Comparison of ENCODE assay signal across 15 mouse cellular contexts in the genomic region with DNA sequence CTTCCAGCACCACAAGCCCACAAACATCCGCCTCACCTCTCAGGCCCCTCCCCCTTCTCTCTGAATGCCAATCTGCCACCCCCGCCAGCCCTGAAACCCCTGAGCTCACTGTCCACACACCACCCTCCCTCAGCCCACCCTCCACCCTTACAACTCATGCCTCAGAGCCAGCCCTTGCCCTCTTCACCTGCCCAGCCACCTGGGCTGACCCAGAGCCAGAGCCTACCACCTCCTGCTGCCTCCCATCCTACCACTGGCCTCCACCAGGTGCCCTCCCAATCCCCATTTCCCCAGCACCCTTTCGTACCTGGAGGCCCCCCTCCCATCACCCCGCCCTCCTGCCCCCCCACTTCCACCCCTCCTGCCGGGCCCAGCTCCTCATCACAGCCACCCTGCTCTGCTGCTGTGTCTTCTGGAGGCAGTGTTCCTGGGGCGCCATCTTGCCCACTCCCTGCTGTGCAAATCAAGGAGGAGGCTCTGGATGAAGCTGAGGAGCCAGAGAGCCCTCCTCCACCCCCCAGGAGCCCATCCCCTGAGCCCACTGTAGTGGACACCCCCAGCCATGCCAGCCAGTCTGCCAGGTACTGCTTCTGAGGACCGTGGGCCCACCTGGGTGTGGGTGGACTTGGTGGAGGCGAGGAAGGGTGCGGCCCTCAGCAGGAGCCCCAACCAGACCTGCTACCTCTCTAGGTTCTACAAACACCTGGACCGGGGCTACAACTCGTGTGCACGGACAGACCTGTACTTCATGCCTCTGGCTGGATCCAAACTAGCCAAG. TPM values are rescaled to one million over a fixed set of nuclear protein-coding genes. Genes with fewer than 3 reads are reported as not detected.
A peak's percentile ranks its signal among the peaks of the same experiment; 100 is the strongest.
DNase-seq lines count a peak whose midpoint lies in the region; ATAC-seq and TF ChIP-seq lines count a peak whose summit lies in the region.
"Had no signal": no experiment of that assay in that cellular context is flagged by ENCODE, and none has a peak within 500 bp of the region (broad histone marks: within the 10 kb centered on the region; RNA-seq: fewer than 3 reads in every experiment).

No protein-coding gene starts in this region.

- no peak for TF ChIP-seq CTCF in left cerebral cortex, adult 2 months (IDR thresholded peaks at IDR 0.05)

- no peaks in the 10 kb centered on the region for H3K27me3 ChIP-seq in hindbrain, embryonic 13.5 days
- no peaks in the 10 kb centered on the region for H3K27me3 ChIP-seq in neural tube, embryonic 15.5 days (replicated peaks)
- H3K27me3 ChIP-seq: limb, embryonic 13.5 days had no signal

- peak overlapping the region; percentile 0; the same call in 1 of the 2 replicates for H3K27ac ChIP-seq in left cerebral cortex, adult 2 months
- H3K27ac ChIP-seq in hindbrain, embryonic 13.5 days, result peak overlapping the region; percentile 48
- H3K27ac ChIP-seq in neural tube, embryonic 15.5 days (replicated peaks), result peak overlapping the region; percentile 71
- H3K27ac ChIP-seq: limb, embryonic 13.5 days had no signal

- no peak overlapping the region for H3K4me3 ChIP-seq in left cerebral cortex, adult 2 months
- no peak overlapping the region for H3K4me3 ChIP-seq in hindbrain, embryonic 13.5 days
- H3K4me3 ChIP-seq in neural tube, embryonic 15.5 days (replicated peaks), result no peak overlapping the region
- H3K4me3 ChIP-seq: erythroblast, embryonic 14.5 days; limb, embryonic 13.5 days had no signal

- H3K9me3 ChIP-seq in hindbrain, embryonic 13.5 days, result no peaks in the 10 kb centered on the region
- H3K9me3 ChIP-seq in neural tube, embryonic 15.5 days (replicated peaks), result no peaks in the 10 kb centered on the region
- H3K9me3 ChIP-seq: limb, embryonic 13.5 days had no signal

- H3K4me2 ChIP-seq in hindbrain, embryonic 13.5 days, result no peak overlapping the region
- no peak overlapping the region for H3K4me2 ChIP-seq in neural tube, embryonic 15.5 days
- H3K4me2 ChIP-seq: limb, embryonic 13.5 days had no signal

- ATAC-seq in hindbrain, embryonic 13.5 days (ENCODE audit: low FRiP score), result no peak
- 0 out of 2 replicates have a peak, but pooled peaks have one; percentile 25 for ATAC-seq in neural tube, embryonic 15.5 days (ENCODE audit: low FRiP score)

- H3K4me1 ChIP-seq in hindbrain, embryonic 13.5 days (replicated peaks), result no peaks in the 10 kb centered on the region; the same call in 1 of the 2 replicates
- H3K4me1 ChIP-seq in neural tube, embryonic 15.5 days, result peaks cover 18% of the 10 kb centered on the region
- H3K4me1 ChIP-seq: limb, embryonic 13.5 days had no signal

- intact Hi-C loops in left cerebral cortex, adult 2 months (cut with DNase I), result loop anchor here (5.0 kb wide), 1 partner anchor 268 kb away; no protein-coding TSS in a partner anchor

- 90% methylated on average over 12 of the region's 12 CpGs for whole genome bisulfite sequencing in hindbrain, embryonic 13.5 days
- WGBS in neural tube, embryonic 15.5 days, result 88% methylated on average over 12 of the region's 12 CpGs

- peaks cover 95% of the 10 kb centered on the region for H3K36me3 ChIP-seq in hindbrain, embryonic 13.5 days
- H3K36me3 ChIP-seq in neural tube, embryonic 15.5 days, result peaks cover 91% of the 10 kb centered on the region

- no peak overlapping the region for H3K9ac ChIP-seq in hindbrain, embryonic 13.5 days
- no peak overlapping the region for H3K9ac ChIP-seq in neural tube, embryonic 15.5 days (replicated peaks)
- H3K9ac ChIP-seq: limb, embryonic 13.5 days had no signal

- DNase-seq in heart, adult 11 months, result peak; percentile 92
- DNase-seq in heart, adult 8-10 months (ENCODE audit: low spot score), result no peak
- no peak for DNase-seq in left cerebral cortex, adult 2 months (ENCODE audit: extremely low spot score in 1 of 2, low spot score in 2 of 2)
- no peak for DNase-seq in left cerebral cortex, adult 18-20 months (ENCODE audit: low spot score in 2 of 2)
- no peak for DNase-seq in adipocyte (ENCODE audit: low spot score)
- no peak for DNase-seq in right cerebral cortex, postnatal 25 days
- DNase-seq: cerebellum, adult 9-10 months; lung, adult 2 months had no signal

RNA-seq across cellular contexts. Expression of gene Slc45a1, which starts 36.5 kb away (rescaled TPM):
- not detected for total RNA-seq in heart, adult 8-10 months (2022)
- 10 to 100 TPM; 44.4 to 49.0 TPM for total RNA-seq in left cerebral cortex, adult 2 months (2021)
- total RNA-seq in left cerebral cortex, adult 18-20 months (2021), result 10 to 100 TPM; 49.1 to 49.4 TPM
- 24.6 and 30.0 TPM in 2 replicates for polyA plus RNA-seq in hindbrain, embryonic 13.5 days (2015; fragmentation: Nextera tagmentation; extraction: Ambion mirVana)
- 37.9 and 47.8 TPM in 2 replicates for polyA plus RNA-seq in neural tube, embryonic 15.5 days (2015; fragmentation: Nextera tagmentation; extraction: Ambion mirVana)
- total RNA-seq: heart, adult 18-20 months; heart, postnatal 36 days; megakaryocyte, adult 5-6 weeks had no signal
- polyA plus RNA-seq: erythroblast, embryonic 14.5 days; lung, adult 2 months had no signal

Comparison
In these comparisons a context has a peak if more than half of its experiments do, and no peak if none do; other contexts are left out.
1. H3K27ac ChIP-seq: peak in every context shown above with its lines; median percentile 71 in neural tube, embryonic 15.5 days; 48 in hindbrain, embryonic 13.5 days; 0 in left cerebral cortex, adult 2 months.
2. RNA of gene Slc45a1, which starts 36.5 kb away (total RNA-seq): 49.1 to 49.4 TPM in left cerebral cortex, adult 18-20 months and 44.4 to 49.0 TPM in left cerebral cortex, adult 2 months; not detected in heart, adult 8-10 months; every median in the first group is over 10 times any median in the second.